Comparison of ENCODE assay signal across 21 mouse cellular contexts in the genomic region with DNA sequence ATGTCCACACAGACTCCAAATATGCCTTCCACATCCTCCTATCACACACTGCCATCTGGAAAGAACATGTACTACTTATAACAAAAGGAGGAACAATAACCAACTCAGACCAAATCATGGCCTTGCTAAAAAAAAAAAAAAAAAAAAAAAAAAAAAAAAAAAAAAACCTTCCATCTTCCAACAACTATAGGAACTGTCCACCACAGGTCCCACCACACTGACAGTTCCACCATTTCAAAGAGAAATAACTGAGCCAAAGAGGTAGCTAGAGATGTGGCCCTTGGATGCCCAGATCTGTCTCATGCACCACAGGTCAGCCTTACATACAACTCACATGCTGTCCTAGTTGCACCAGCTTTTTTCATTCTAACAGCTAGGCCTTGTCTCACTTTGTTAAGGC.
A peak's percentile ranks its signal among the peaks of the same experiment; 100 is the strongest.
DNase-seq lines count a peak whose midpoint lies in the region; TF ChIP-seq lines count a peak whose summit lies in the region.
"Had no signal": no experiment of that assay in that cellular context is flagged by ENCODE, and none has a peak within 500 bp of the region (broad histone marks: within the 10 kb centered on the region; RNA-seq: fewer than 3 reads in every experiment).

No protein-coding gene starts in this region.

- peaks cover 0 to 5% of the 10 kb centered on the region in 2 experiments; a peak in 1 of 4 replicates for H3K4me1 ChIP-seq in CH12.LX (ENCODE audit: control insufficient read depth in 1 of 2, insufficient read depth in 2 of 2)
- H3K4me1 ChIP-seq in ES-Bruce4 (ENCODE audit: control insufficient read depth, insufficient read depth, low read length) = peaks cover 6% of the 10 kb centered on the region
- no peaks in the 10 kb centered on the region for H3K4me1 ChIP-seq in MEL (ENCODE audit: control insufficient read depth in 1 of 2, insufficient read depth in 2 of 2, low read length in 2 of 2)
- H3K4me1 ChIP-seq: forebrain, embryonic 15.5 days had no signal

- no peaks in the 10 kb centered on the region for H3K36me3 ChIP-seq in CH12.LX (replicated peaks in 1 of 2; ENCODE audit: control insufficient read depth in 1 of 2, insufficient read depth in 1 of 2, low read length in 1 of 2)
- no peaks in the 10 kb centered on the region for H3K36me3 ChIP-seq in ES-Bruce4 (ENCODE audit: control insufficient read depth, insufficient read depth, low read length, poor library complexity, severe bottlenecking)
- no peaks in the 10 kb centered on the region for H3K36me3 ChIP-seq in MEL (ENCODE audit: control insufficient read depth in 1 of 2, insufficient read depth in 2 of 2, low read length in 2 of 2)
- H3K36me3 ChIP-seq: embryonic facial prominence, embryonic 10.5 days; embryonic facial prominence, embryonic 12.5 days; forebrain, embryonic 15.5 days; G1E had no signal

- in situ Hi-C loops in CH12.LX (cut with MboI; ENCODE audit: low pct_ligation_motif_present, low pct_unique_long_range_greater_than_20kb, low sequenced_read_pairs) = loop anchor here (25.0 kb wide), 1 partner anchor 972 kb away; no protein-coding TSS in a partner anchor

- TF ChIP-seq RAD21 in CH12.LX (IDR thresholded peaks at IDR 0.05; ENCODE audit: low read depth, low read length) = no peak
- TF ChIP-seq RAD21 in MEL (IDR thresholded peaks at IDR 0.05; ENCODE audit: low read depth, low read length) = no peak

- intact Hi-C loops in heart, postnatal 36 days (cut with DNase I) = no loop called here

- no peaks in the 10 kb centered on the region for H3K27me3 ChIP-seq in CH12.LX (replicated peaks)
- no peaks in the 10 kb centered on the region for H3K27me3 ChIP-seq in ES-Bruce4 (ENCODE audit: control insufficient read depth, insufficient read depth, low read length, poor library complexity, severe bottlenecking)
- H3K27me3 ChIP-seq in MEL (ENCODE audit: control insufficient read depth in 1 of 2, insufficient read depth in 2 of 2, low read length in 2 of 2) = peaks cover 2 to 8% of the 10 kb centered on the region in 2 experiments; a peak in 3 of 4 replicates
- H3K27me3 ChIP-seq: embryonic facial prominence, embryonic 12.5 days; forebrain, embryonic 13.5 days; forebrain, embryonic 15.5 days had no signal

- TF ChIP-seq POLR2A in CH12.LX (IDR thresholded peaks at IDR 0.05; ENCODE audit: low read depth, low read length) (no peak), ES-Bruce4 (IDR thresholded peaks at IDR 0.05; ENCODE audit: insufficient read depth, low read length) (no peak), MEL (IDR thresholded peaks at IDR 0.05; ENCODE audit: control insufficient read depth in 1 of 2, insufficient read depth in 1 of 2, low read depth in 1 of 2, low read length in 2 of 2, poor library complexity in 1 of 2) (no peak)

- H3K9me3 ChIP-seq in CH12.LX (replicated peaks; ENCODE audit: low read length) = no peaks in the 10 kb centered on the region
- H3K9me3 ChIP-seq in ES-Bruce4 (replicated peaks; ENCODE audit: control insufficient read depth, insufficient read depth, low read length, poor library complexity, severe bottlenecking) = peaks cover 21% of the 10 kb centered on the region
- no peaks in the 10 kb centered on the region for H3K9me3 ChIP-seq in MEL (replicated peaks; ENCODE audit: insufficient read depth, low read length)
- H3K9me3 ChIP-seq: embryonic facial prominence, embryonic 10.5 days; embryonic facial prominence, embryonic 12.5 days; forebrain, embryonic 13.5 days; forebrain, embryonic 15.5 days; G1E had no signal

- no peak overlapping the region for H3K4me2 ChIP-seq in CH12.LX (ENCODE audit: insufficient read depth, low read depth, poor library complexity, severe bottlenecking)
- H3K4me2 ChIP-seq: embryonic facial prominence, embryonic 12.5 days; forebrain, embryonic 13.5 days; forebrain, embryonic 15.5 days had no signal

- dilution Hi-C loops in CH12.LX (cut with MboI; ENCODE audit: extremely low pct_ligation_motif_present, extremely low pct_unique_long_range_greater_than_20kb, low sequenced_read_pairs) = no loop called here

- no peak overlapping the region for H3K27ac ChIP-seq in CH12.LX (ENCODE audit: insufficient read depth, low read depth)
- H3K27ac ChIP-seq in ES-Bruce4 (ENCODE audit: insufficient read depth, low read length) = peak overlapping the region; percentile 97
- no peak overlapping the region for H3K27ac ChIP-seq in MEL (ENCODE audit: control insufficient read depth, low read depth, low read length)
- H3K27ac ChIP-seq: embryonic facial prominence, embryonic 10.5 days; embryonic facial prominence, embryonic 12.5 days; forebrain, embryonic 13.5 days; forebrain, embryonic 15.5 days had no signal

- no peak for DNase-seq in CH12.LX (ENCODE audit: extremely low read depth)
- no peak for DNase-seq in MEL (ENCODE audit: low read depth, low spot score)
- DNase-seq in right cerebral cortex, postnatal 10 days (ENCODE audit: low spot score in 2 of 2) = no peak
- no peak for DNase-seq in heart, postnatal 36 days
- DNase-seq in testis, postnatal 10 days (ENCODE audit: low spot score) = no peak
- DNase-seq: adrenal gland, adult 8-10 months; adrenal gland, postnatal 14 days; adrenal gland, postnatal 36 days; B cell, adult 2 months; cerebellum, adult 11-12 months; cerebellum, adult 2 months; cerebellum, adult 9-10 months; cerebellum, postnatal 10 days; cerebellum, postnatal 25 days; forebrain, postnatal 0 days had no signal

- TF ChIP-seq CTCF in CH12.LX (conservative IDR thresholded peaks at IDR 0.05 in 1 of 2, IDR thresholded peaks at IDR 0.05 in 1 of 2; ENCODE audit: low read depth in 2 of 2, low read length in 2 of 2) (no peak), ES-Bruce4 (IDR thresholded peaks at IDR 0.05; ENCODE audit: low read depth, low read length) (no peak), MEL (IDR thresholded peaks at IDR 0.05 in 2 of 3, conservative IDR thresholded peaks at IDR 0.05 in 1 of 3; ENCODE audit: control insufficient read depth in 1 of 3, insufficient read depth in 1 of 3, low read depth in 2 of 3, low read length in 3 of 3, poor library complexity in 1 of 3, severe bottlenecking in 1 of 3) (no peak)

- no peak overlapping the region for H3K4me3 ChIP-seq in CH12.LX (replicated peaks in 1 of 3; ENCODE audit: low read depth in 2 of 3, low read length in 2 of 3, poor library complexity in 1 of 3)
- no peak overlapping the region for H3K4me3 ChIP-seq in ES-Bruce4 (ENCODE audit: low read depth, low read length)
- H3K4me3 ChIP-seq in MEL (ENCODE audit: control insufficient read depth in 1 of 2, insufficient read depth in 1 of 2, low read depth in 2 of 2, low read length in 2 of 2) = no peak overlapping the region
- H3K4me3 ChIP-seq: embryonic facial prominence, embryonic 10.5 days; embryonic facial prominence, embryonic 12.5 days; forebrain, embryonic 13.5 days; forebrain, embryonic 15.5 days had no signal

- H3K9ac ChIP-seq in CH12.LX (ENCODE audit: insufficient read depth, low read depth) (no peak overlapping the region), ES-Bruce4 (ENCODE audit: low read depth, poor library complexity, severe bottlenecking) (no peak overlapping the region), MEL (ENCODE audit: control insufficient read depth, low read depth, low read length, poor library complexity, severe bottlenecking) (no peak overlapping the region)
- H3K9ac ChIP-seq: embryonic facial prominence, embryonic 12.5 days; forebrain, embryonic 13.5 days; forebrain, embryonic 15.5 days; forebrain, postnatal 0 days had no signal

- TF ChIP-seq EP300 in CH12.LX (IDR thresholded peaks at IDR 0.05; ENCODE audit: low read length) = no peak
- TF ChIP-seq EP300 in ES-Bruce4 (IDR thresholded peaks at IDR 0.05; ENCODE audit: insufficient read depth, low read depth, low read length) = no peak
- TF ChIP-seq EP300 in MEL (IDR thresholded peaks at IDR 0.05; ENCODE audit: low read depth in 1 of 2, low read length in 2 of 2) = no peak

- H3K79me2 ChIP-seq in CH12.LX (replicated peaks; ENCODE audit: control insufficient read depth, extremely low read depth, insufficient read depth, poor library complexity, severe bottlenecking) (no peaks in the 10 kb centered on the region), MEL (ENCODE audit: control insufficient read depth, insufficient read depth, low read length, poor library complexity) (no peaks in the 10 kb centered on the region)

TF ChIP-seq in CH12.LX, 34 proteins besides CTCF, POLR2A, EP300 and RAD21:
- TF ChIP-seq MAX (IDR thresholded peaks at IDR 0.05; ENCODE audit: low read length) (no peak), ZNF384 (IDR thresholded peaks at IDR 0.05; ENCODE audit: low read depth, low read length) (peak; percentile 74), BHLHE40 (IDR thresholded peaks at IDR 0.05; ENCODE audit: low read depth, low read length) (no peak), PAX5 (IDR thresholded peaks at IDR 0.05; ENCODE audit: low read length) (no peak)

TF ChIP-seq in MEL, 35 proteins besides CTCF, POLR2A, EP300 and RAD21:
- peak; percentile 67 for TF ChIP-seq ZNF384 (IDR thresholded peaks at IDR 0.05; ENCODE audit: low read depth, low read length)
- no peak for TF ChIP-seq NRF1 (IDR thresholded peaks at IDR 0.05; ENCODE audit: insufficient read depth, low read depth, low read length, poor library complexity, severe bottlenecking)

Comparison
In these comparisons a context has a peak if more than half of its experiments do, and no peak if none do; other contexts are left out.
1. Of the 35 proteins assayed by ChIP-seq in both MEL and CH12.LX: peak only in MEL: none; only in CH12.LX: none; in both: ZNF384; in neither: 34.